Mouse (Mus musculus) hindbrain, embryonic 11.5 days (tissue): ENCODE results near the gene Smad1. TPM values are rescaled to one million over a fixed set of nuclear protein-coding genes. Genes with fewer than 3 reads are reported as not detected.

Experiments
- ATAC-seq: fragments of 200-750 bp; cut with Nextera tagmentation; 2 replicates; pipeline ENCODE4 v1.8.0; 2017; ENCODE audit warnings: mild to moderate bottlenecking, moderate TSS enrichment, moderate library complexity; ENCODE audit not compliant: low FRiP score
- DNase-seq: peaks from one replicate; pipeline ENCODE4 v3.0.0-alpha.2; 2015; ENCODE audit warnings: low spot score
- H3K27ac ChIP-seq: fragments of 300-500 bp; sonication (generic); 2 replicates; pipeline ENCODE4 v1.5.1; 2014; ENCODE audit warnings: mild to moderate bottlenecking, low read depth, low read length
- H3K27me3 ChIP-seq: fragments of 300-500 bp; sonication (generic); 2 replicates; pipeline ENCODE4 v1.6.1; 2014; ENCODE audit warnings: mild to moderate bottlenecking, low read length, moderate library complexity, mixed read lengths; ENCODE audit not compliant: control insufficient read depth, insufficient read depth
- H3K36me3 ChIP-seq: fragments of 300-500 bp; sonication (generic); 2 replicates; pipeline ENCODE4 v1.6.1; 2014; ENCODE audit warnings: mild to moderate bottlenecking, low read length, moderate library complexity, mixed read lengths; ENCODE audit not compliant: control insufficient read depth, insufficient read depth
- H3K4me1 ChIP-seq: fragments of 300-500 bp; sonication (generic); replicated peaks from 2 replicates; pipeline ENCODE4 v1.6.1; 2014; ENCODE audit warnings: low read length, mixed read lengths; ENCODE audit not compliant: control insufficient read depth, insufficient read depth
- H3K4me2 ChIP-seq: fragments of 300-500 bp; sonication (generic); replicated peaks from 2 replicates; pipeline ENCODE4 v1.6.1; 2014; ENCODE audit warnings: mild to moderate bottlenecking, low read depth, low read length
- H3K4me3 ChIP-seq: fragments of 300-500 bp; sonication (generic); 2 replicates; pipeline ENCODE4 v1.5.1; 2014; ENCODE audit warnings: low read depth, low read length
- H3K9ac ChIP-seq: fragments of 300-500 bp; sonication (generic); 2 replicates; pipeline ENCODE4 v1.6.1; 2014; ENCODE audit warnings: low read depth, low read length
- H3K9me3 ChIP-seq: fragments of 300-500 bp; sonication (generic); 2 replicates; pipeline ENCODE4 v1.6.1; 2016; ENCODE audit warnings: low read length; ENCODE audit not compliant: control insufficient read depth
- WGBS: fragments of 180-500 bp; shearing (Covaris S2); extraction: QIAGEN DNeasy Blood & Tissue Kit; methylation state at CpG from one replicate; pipeline ENCODE4 v1.1.7; 2014; 5-methylcytosine and 5-hydroxymethylcytosine counted together
- polyA plus RNA-seq: library from polyadenylated mRNA; unstranded; fragments of >200 nt; fragmentation: Nextera tagmentation; extraction: Ambion mirVana; gene quantifications from 2 replicates; pipeline ENCODE4 v1.2.1, GENCODE M21; 2014

Smad1 gene
- polyA plus RNA-seq, 1 experiment from 2014 or later: 62.6 TPM

GRCm38 (mm10) chr8:79355721-79356434, 43.4 kb downstream of the Smad1 start:
- H3K9ac ChIP-seq: no peak overlapping the region

GRCm38 (mm10) chr8:79354009-79354408, 45.3 kb downstream of the Smad1 start:
- 0 out of 2 replicates have a peak, but pooled peaks cover 3% of the 10 kb centered on the region for H3K36me3 ChIP-seq
- H3K9ac ChIP-seq: no peak overlapping the region
- ATAC-seq (no peak), DNase-seq (no peak)
- H3K27me3 ChIP-seq: no peaks in the 10 kb centered on the region
- no peak overlapping the region for H3K4me2 ChIP-seq
- no peak overlapping the region for H3K4me3 ChIP-seq
- no peak overlapping the region for H3K27ac ChIP-seq
- 94% methylated on average over 7 of the region's 7 CpGs for WGBS
- H3K9me3 ChIP-seq: no peaks in the 10 kb centered on the region
- H3K4me1 ChIP-seq: no peaks in the 10 kb centered on the region

More at GRCm38 (mm10) chr8:79355721-79356434, 43.4 kb downstream of the Smad1 start:
- Histone ChIP-seq H3K9me3 (no peaks in the 10 kb centered on the region), H3K4me3 (no peak overlapping the region), H3K36me3 (0 out of 2 replicates have a peak, but pooled peaks cover 3% of the 10 kb centered on the region), H3K4me1 (peaks cover 4% of the 10 kb centered on the region), H3K4me2 (no peak overlapping the region), H3K27ac (no peak overlapping the region), H3K27me3 (no peaks in the 10 kb centered on the region)
- 54% methylated on average over 16 of the region's 16 CpGs for WGBS
- peak; percentile 15 for DNase-seq
- peak; percentile 39; the same call in 1 of the 2 replicates for ATAC-seq

GRCm38 (mm10) chr8:79351916-79352315, 47.4 kb downstream of the Smad1 start:
- Histone ChIP-seq H3K36me3 (0 out of 2 replicates have a peak, but pooled peaks cover 3% of the 10 kb centered on the region), H3K4me1 (no peaks in the 10 kb centered on the region), H3K4me2 (no peak overlapping the region), H3K27ac (no peak overlapping the region), H3K9me3 (no peaks in the 10 kb centered on the region), H3K4me3 (no peak overlapping the region), H3K27me3 (no peaks in the 10 kb centered on the region), H3K9ac (no peak overlapping the region)
- no peak for ATAC-seq
- DNase-seq: no peak
- 91% methylated on average over 8 of the region's 8 CpGs for WGBS

GRCm38 (mm10) chr8:79350805-79351204, 48.5 kb downstream of the Smad1 start:
- WGBS: 74% methylated on average over 3 of the region's 3 CpGs
- Histone ChIP-seq H3K27ac (no peak overlapping the region), H3K4me1 (no peaks in the 10 kb centered on the region), H3K27me3 (no peaks in the 10 kb centered on the region), H3K4me2 (no peak overlapping the region), H3K9me3 (no peaks in the 10 kb centered on the region), H3K4me3 (no peak overlapping the region), H3K36me3 (0 out of 2 replicates have a peak, but pooled peaks cover 3% of the 10 kb centered on the region), H3K9ac (no peak overlapping the region)
- ATAC-seq: no peak
- DNase-seq: no peak

GRCm38 (mm10) chr8:79350094-79350593, 49.2 kb downstream of the Smad1 start:
- Histone ChIP-seq H3K9ac (no peak overlapping the region), H3K27ac (no peak overlapping the region), H3K4me3 (no peak overlapping the region), H3K36me3 (0 out of 2 replicates have a peak, but pooled peaks cover 3% of the 10 kb centered on the region), H3K4me2 (no peak overlapping the region), H3K4me1 (no peaks in the 10 kb centered on the region), H3K9me3 (no peaks in the 10 kb centered on the region), H3K27me3 (no peaks in the 10 kb centered on the region)
- no peak for DNase-seq
- WGBS: 76% methylated on average over 6 of the region's 6 CpGs
- ATAC-seq: peak; percentile 49; the same call in 1 of the 2 replicates

GRCm38 (mm10) chr8:79346414-79346813, 52.9 kb downstream of the Smad1 start:
- Histone ChIP-seq H3K4me2 (no peak overlapping the region), H3K4me3 (no peak overlapping the region), H3K4me1 (no peaks in the 10 kb centered on the region), H3K27me3 (no peaks in the 10 kb centered on the region), H3K27ac (no peak overlapping the region), H3K9ac (no peak overlapping the region), H3K36me3 (no peaks in the 10 kb centered on the region; the same call in 1 of the 2 replicates), H3K9me3 (no peaks in the 10 kb centered on the region)
- ATAC-seq: no peak
- WGBS: 92% methylated on average over 10 of the region's 10 CpGs
- DNase-seq: no peak

GRCm38 (mm10) chr8:79345856-79346255, 53.5 kb downstream of the Smad1 start:
- DNase-seq (no peak), ATAC-seq (no peak)
- Histone ChIP-seq H3K4me2 (no peak overlapping the region), H3K27ac (no peak overlapping the region), H3K4me1 (no peaks in the 10 kb centered on the region), H3K27me3 (no peaks in the 10 kb centered on the region), H3K4me3 (no peak overlapping the region), H3K36me3 (no peaks in the 10 kb centered on the region; the same call in 1 of the 2 replicates), H3K9me3 (no peaks in the 10 kb centered on the region), H3K9ac (no peak overlapping the region)
- 92% methylated on average over 6 of the region's 6 CpGs for WGBS

- WGBS: 92% methylated on average over 8 of the region's 8 CpGs
- Histone ChIP-seq H3K27me3 (no peaks in the 10 kb centered on the region), H3K36me3 (peaks cover 4% of the 10 kb centered on the region; the same call in 1 of the 2 replicates), H3K4me2 (no peak overlapping the region), H3K27ac (no peak overlapping the region), H3K9ac (no peak overlapping the region), H3K9me3 (no peaks in the 10 kb centered on the region), H3K4me1 (no peaks in the 10 kb centered on the region), H3K4me3 (no peak overlapping the region)
- DNase-seq (no peak), ATAC-seq (no peak)
These were observed 58.1 kb downstream of the Smad1 start for GRCm38 (mm10) chr8:79341236-79341635.

- DNase-seq: no peak
- Histone ChIP-seq H3K9ac (no peak overlapping the region), H3K4me1 (no peaks in the 10 kb centered on the region), H3K9me3 (no peaks in the 10 kb centered on the region), H3K36me3 (peaks cover 4% of the 10 kb centered on the region; the same call in 1 of the 2 replicates), H3K27me3 (no peaks in the 10 kb centered on the region), H3K4me3 (no peak overlapping the region), H3K27ac (no peak overlapping the region), H3K4me2 (no peak overlapping the region)
- no peak for ATAC-seq
- 82% methylated on average over 9 of the region's 9 CpGs for WGBS
These were observed 59.8 kb downstream of the Smad1 start for GRCm38 (mm10) chr8:79339555-79339954.
